Mouse (Mus musculus): Measurements from ENCODE around the gene Gm12185.

DNA sequence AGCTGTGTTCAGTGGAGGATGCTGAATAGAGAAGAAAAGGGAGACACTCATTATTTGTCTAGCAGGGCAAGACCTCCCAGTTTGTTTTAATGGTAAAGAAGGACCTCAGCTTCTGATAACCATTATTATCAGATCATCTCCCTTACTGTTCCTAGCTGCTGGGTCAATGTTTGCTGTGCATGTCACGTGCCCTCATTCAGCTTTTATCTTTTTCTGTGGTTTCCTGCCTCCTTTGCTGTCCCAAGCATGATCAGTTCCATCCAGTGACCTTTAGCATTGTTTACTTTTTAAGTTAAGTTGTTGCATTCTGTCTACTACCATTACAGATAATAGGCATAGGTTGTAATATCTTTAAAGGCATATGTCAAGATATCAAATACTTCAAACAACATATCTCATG is 83.6 kb downstream of the Gm12185 start:
- TF ChIP-seq POLR2A (IDR thresholded peaks at IDR 0.05; ENCODE audit: insufficient read length, low read depth) (no peak), TCF12 (IDR thresholded peaks at IDR 0.05; ENCODE audit: insufficient read depth, poor library complexity, severe bottlenecking) (no peak), E2F4 (IDR thresholded peaks at IDR 0.05; ENCODE audit: insufficient read depth) (no peak), MAX (IDR thresholded peaks at IDR 0.05; ENCODE audit: low read depth) (no peak), REST (IDR thresholded peaks at IDR 0.05; ENCODE audit: insufficient read depth, insufficient read length) (no peak), MYOD1 (IDR thresholded peaks at IDR 0.05; ENCODE audit: control insufficient read depth in 1 of 3, insufficient read length in 2 of 3, low read depth in 2 of 3) (no peak), USF1 (IDR thresholded peaks at IDR 0.05; ENCODE audit: low read depth) (no peak), TCF3 (IDR thresholded peaks at IDR 0.05; ENCODE audit: insufficient read length, low read depth) (no peak), SRF (IDR thresholded peaks at IDR 0.05; ENCODE audit: control insufficient read depth, insufficient read length, low read depth) (no peak), POLR2AphosphoS2 (IDR thresholded peaks at IDR 0.05; ENCODE audit: insufficient read length, low read depth) (no peak)
